Mouse (Mus musculus): ENCODE data around the gene Slc25a30.

Slc25a30 gene

DNA sequence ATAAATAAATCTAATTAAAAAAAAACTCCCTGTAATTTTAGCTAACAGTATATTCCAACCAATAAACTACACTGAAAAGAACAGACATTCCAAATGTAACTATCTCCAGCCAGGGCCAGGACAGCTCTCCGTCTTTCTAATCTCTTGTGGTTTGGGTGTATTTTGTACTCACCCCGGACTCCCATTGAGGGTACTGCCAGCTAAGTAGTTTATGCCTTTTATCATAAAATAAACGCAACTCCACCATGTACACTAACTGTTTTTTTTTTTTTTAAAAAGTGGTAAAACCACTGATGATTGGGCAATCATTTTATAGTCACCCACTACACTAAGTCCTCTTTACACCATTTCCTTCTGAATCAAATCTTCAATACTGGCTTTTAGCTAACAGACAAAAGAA, 51.2 kb downstream of the Slc25a30 start:
- DNase-seq = no peak

DNA sequence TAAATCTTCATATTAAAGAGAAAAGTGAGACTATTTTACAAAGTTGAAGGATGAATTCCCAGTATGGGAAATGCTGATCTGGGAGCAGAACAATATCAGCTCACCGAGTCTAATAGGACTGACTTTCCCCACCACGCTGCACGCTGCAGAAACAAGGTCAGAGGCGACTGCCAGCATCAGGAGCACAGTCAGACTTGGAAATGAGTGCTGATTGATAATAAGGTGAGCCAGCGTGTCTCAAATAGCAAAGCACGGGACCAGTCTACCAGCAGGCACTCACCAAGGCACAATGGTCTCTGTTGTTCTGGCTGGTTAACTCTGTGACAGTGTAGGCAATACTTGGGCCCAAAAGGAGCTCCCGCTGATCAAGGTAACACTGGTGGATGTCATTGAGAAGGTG, 54.2 kb downstream of the Slc25a30 start:
- no peak for DNase-seq

DNA sequence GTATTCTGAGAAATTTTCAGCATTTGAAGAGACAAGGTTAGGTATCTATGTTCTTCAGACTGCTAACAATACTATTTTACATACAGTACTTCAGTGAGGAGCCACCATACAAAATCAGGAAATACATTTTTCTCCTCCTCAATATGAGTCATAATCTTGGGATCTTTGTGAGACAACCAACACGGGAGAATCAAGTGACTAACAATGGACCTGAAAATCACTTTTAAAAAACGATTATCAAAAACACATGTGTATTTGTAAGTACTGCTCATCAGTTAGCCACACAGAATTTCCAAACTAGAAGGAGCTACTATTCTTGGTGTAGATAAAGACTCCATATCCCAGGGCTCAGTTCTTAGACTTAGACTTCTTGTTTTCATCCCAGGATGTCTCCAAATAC, 55.5 kb downstream of the Slc25a30 start:
- no peak for DNase-seq

DNA sequence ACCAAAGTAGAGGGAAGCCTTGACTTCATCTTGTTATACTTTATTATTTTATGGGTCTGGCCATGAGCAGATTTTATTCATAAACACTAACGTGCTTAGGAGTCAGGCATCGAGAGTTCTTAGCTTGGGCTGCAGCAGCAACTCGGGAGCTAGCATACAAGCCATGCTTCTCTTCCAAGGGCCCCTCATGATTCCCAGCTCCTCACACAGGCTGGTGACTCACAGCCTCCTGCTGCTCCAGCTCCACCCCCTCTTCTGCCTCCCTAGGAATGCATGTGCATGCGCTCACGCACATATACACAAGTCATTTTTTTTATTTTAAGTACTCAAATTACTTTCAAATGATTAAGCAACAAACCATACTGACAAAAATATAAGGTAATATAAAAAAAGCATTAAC, 58.7 kb downstream of the Slc25a30 start:
- DNase-seq = no peak

DNA sequence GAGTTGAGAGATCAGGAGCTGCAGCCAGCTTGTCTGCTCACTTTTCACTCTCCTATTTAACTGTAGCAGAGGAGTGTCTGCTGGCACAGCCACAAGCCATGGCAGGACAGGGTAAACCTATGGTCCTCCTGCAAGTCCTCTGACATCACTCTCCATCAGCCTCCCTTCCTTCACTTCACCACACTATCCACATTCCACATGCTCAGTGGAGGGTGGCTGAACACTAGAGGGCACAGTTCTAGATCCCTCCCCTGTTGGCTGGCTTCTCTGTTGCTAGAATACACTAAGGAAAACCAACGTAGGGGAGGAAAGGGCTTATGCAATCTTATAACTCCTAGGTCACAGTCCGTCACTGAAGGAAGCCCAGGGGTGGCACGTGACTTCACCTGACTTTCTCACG, 59.8 kb downstream of the Slc25a30 start:
- DNase-seq = no peak

DNA sequence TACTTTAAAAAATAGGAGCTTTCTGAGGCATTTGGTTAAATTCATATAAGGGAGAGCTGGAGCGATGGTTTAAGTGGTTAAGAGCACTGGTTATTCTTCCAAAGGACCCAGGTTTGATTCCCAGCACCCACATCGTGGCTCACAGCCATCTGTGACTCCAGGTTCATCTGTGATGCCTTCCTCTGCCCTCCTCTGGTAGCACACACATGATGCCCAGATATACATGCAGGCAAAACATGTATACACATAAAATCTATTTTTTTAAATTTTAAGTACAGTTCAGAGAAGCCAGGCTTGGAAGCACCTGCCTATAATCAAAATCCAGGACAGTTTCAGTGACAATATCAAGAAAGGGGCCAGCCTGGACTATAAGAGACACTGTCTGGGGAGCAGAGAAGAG, 64.0 kb downstream of the Slc25a30 start:
- DNase-seq = no peak

DNA sequence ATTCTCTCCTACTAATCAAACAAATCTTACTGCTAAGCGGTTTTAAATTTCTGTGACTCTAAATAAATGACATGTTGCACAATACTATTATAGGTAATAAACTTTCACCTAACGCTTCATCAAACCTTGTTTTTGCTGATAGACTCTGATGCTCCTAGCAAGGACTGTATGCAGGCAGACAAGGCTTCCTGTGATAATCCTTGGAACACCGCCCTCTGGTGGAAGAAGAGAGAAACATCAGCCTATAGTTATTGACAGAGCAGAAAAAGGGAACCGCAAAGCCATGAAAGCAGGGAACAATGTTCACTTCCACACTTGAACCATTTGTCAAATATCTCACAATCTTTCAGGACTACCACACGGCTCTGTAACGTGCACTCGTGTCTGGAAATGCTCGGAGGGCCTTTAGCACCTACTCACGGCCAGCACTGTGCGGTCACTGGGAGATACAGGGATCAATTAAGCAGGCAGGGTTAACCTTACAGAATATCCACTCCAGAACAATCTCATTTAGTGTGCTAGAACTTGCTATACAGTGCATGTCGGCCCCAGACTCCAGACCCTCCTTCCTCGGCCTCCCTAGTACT, 64.8 kb downstream of the Slc25a30 start:
- peak; percentile 20 for DNase-seq

DNA sequence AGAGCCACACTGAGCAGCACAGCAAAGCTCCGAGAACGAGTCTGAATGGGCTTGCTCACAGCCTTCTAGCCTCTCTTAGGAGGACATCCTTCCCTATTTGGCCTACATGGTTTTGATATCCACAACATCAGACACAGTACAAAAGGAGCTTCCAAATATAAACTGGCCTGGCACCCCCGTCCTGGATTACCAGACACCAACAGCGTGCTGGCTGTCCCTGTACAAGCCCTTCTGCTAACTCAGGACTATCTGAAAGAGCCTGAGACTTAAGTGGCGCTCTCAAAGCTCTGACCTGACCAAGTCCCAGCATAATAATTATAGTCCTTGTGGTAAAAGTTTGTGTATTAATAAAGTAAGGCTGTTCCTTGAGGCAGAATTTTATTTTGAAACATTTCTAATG, 66.7 kb downstream of the Slc25a30 start:
- no peak for DNase-seq

DNA sequence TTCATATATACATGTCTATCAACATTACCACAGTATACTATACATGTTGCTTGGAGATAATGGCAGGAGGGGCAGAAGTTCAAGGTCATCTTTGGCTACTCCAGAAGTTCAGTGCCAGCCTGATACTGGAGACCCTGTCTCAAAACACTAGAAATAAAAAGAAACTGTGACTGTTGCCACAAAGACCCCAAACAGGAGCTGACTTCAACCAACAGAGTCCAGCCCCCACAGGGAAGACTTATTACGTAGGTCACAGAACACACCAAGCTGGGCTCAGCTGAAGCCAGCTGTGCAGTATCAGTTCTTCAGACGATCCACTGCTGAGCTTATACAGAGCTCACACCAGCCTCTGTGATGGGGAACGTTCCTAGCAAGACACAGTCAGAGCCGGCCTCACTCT, 70.4 kb downstream of the Slc25a30 start:
- no peak for DNase-seq

DNA sequence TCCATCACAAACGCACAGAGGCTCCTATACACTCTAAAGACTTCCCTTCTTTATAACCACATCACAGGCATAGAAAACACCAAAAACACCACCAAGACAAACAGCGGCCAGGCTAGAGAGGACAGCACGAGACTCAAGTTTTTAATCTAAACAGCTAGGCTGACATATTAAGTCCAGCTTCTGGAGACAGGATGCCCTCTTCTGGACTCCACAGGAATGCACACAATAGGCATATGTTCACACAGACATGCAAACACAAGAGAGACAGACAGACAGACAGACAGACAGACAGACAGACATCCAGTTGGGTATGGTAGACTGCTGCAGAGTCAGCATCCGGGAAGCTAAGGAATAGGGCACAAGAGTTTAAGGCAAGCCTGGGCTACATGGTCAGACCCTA, 73.2 kb downstream of the Slc25a30 start:
- DNase-seq = no peak

DNA sequence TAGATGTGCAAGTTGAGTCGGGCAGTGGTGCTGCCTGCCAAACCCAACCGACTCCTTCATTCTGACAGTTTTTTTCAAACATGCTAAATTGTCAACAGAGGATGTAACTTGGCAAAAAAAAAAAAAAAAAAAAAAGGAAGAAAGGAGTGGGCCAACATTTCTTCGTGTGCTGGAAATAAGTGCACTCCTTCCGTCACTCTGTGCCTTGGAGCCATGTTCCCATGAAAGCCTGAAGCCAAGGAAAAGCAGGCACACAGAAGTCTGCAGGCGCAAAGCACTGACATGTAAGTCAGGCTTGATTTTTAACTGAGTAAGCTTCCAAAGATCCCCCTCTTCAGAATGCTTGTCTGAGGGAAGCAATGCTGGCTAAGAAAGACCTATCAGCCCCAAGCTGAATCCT, 74.2 kb downstream of the Slc25a30 start:
- no peak for DNase-seq

DNA sequence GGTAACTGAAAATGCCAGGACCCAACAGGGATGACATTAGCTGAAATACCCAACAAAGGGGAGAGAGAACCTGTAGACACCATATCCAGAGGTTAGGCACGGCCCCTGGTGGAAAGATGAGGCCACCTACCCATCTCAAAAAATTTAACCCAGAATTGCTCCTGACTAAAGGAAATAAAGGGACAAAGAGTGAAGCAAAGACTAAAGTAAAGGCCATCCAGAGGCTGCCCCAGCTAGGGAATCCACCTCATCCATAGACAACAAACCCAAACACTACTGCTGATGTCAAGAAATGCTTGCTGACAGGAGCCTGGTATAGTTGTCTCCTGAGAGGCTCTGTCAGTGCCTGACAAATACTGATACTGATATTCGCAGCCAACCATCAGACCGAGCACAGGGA, 75.1 kb downstream of the Slc25a30 start:
- no peak for DNase-seq

All from right cerebral cortex, postnatal 14 days (tissue).